Mouse (Mus musculus) ES-E14 (cell line): ENCODE measurements around the gene Itpr2. TPM values are rescaled to one million over a fixed set of nuclear protein-coding genes. Genes with fewer than 3 reads are reported as not detected.

Source experiments
- DNase-seq: peaks from one replicate; pipeline ENCODE4 v3.0.0-alpha.2; 2013; ENCODE audit warnings: low read depth, low spot score
- H3K27ac ChIP-seq: 2 replicates; pipeline ENCODE4 v1.5.1; 2012; ENCODE audit warnings: low read depth, mild to moderate bottlenecking, low read length, moderate library complexity, mixed read lengths; ENCODE audit not compliant: poor library complexity, insufficient read depth, severe bottlenecking
- H3K36me3 ChIP-seq: 2 replicates; pipeline ENCODE4 v1.6.1; 2012; ENCODE audit warnings: mild to moderate bottlenecking, low read length, moderate library complexity, mixed read lengths; ENCODE audit not compliant: control insufficient read depth, poor library complexity, insufficient read depth, severe bottlenecking
- H3K4me1 ChIP-seq, 2 experiments: fragments of 150-350 bp in 1 of 2; sonication (generic) in 1 of 2; 2 replicates each; pipeline ENCODE4 v1.6.1; 2012; ENCODE audit warnings: low read length in 2 of 2, mild to moderate bottlenecking in 1 of 2, mixed read lengths in 1 of 2; ENCODE audit not compliant: control insufficient read depth in 2 of 2, insufficient read depth in 2 of 2, poor library complexity in 1 of 2
- H3K4me3 ChIP-seq, 2 experiments: fragments of 150-350 bp in 1 of 2; sonication (generic) in 1 of 2; 2 replicates each; pipeline ENCODE4 v1.5.1; 2012; ENCODE audit warnings: low read length in 2 of 2, low read depth in 1 of 2, mild to moderate bottlenecking in 1 of 2, mixed read lengths in 1 of 2; ENCODE audit not compliant: insufficient read depth in 1 of 2, poor library complexity in 1 of 2, severe bottlenecking in 1 of 2
- H3K9ac ChIP-seq: 2 replicates; pipeline ENCODE4 v1.6.1; 2012; ENCODE audit warnings: low read depth, mild to moderate bottlenecking, low read length, mixed read lengths; ENCODE audit not compliant: poor library complexity, insufficient read depth, severe bottlenecking
- H3K9me3 ChIP-seq: fragments of 150-350 bp; sonication (generic); 2 replicates; pipeline ENCODE4 v1.6.1; 2012; ENCODE audit warnings: low read depth, mild to moderate bottlenecking, low read length; ENCODE audit not compliant: control insufficient read depth, insufficient read depth
- CHD2 ChIP-seq: IDR thresholded peaks from 2 replicates; pipeline ENCODE4 v1.6.1; 2014; ENCODE audit warnings: mild to moderate bottlenecking, low read depth, low read length, inconsistent platforms
- HCFC1 ChIP-seq: IDR thresholded peaks from 2 replicates; pipeline ENCODE4 v1.6.1; 2012; ENCODE audit warnings: low read length, inconsistent platforms, borderline replicate concordance; ENCODE audit not compliant: insufficient read depth
- MAFK ChIP-seq: IDR thresholded peaks from 2 replicates; pipeline ENCODE4 v1.6.1; 2014; ENCODE audit warnings: mild to moderate bottlenecking, low read depth, low read length, inconsistent platforms; ENCODE audit not compliant: insufficient read depth
- ZC3H11A ChIP-seq: IDR thresholded peaks from 2 replicates; pipeline ENCODE4 v1.6.1; 2012; ENCODE audit warnings: low read depth, mild to moderate bottlenecking, inconsistent platforms, low read length, borderline replicate concordance
- ZNF384 ChIP-seq: IDR thresholded peaks from 2 replicates; pipeline ENCODE4 v1.6.1; 2012; ENCODE audit warnings: low read depth, low read length, inconsistent platforms
- in situ Hi-C, 2 experiments: fragments of 600-800 bp; cut with MboI; formaldehyde crosslinking; loops; one replicate each; pipeline ENCODE4 v1.15.1; 2025; ENCODE audit warnings: low sequenced_read_pairs in 2 of 2, inconsistent platforms in 1 of 2; ENCODE audit not compliant: unreplicated experiment in 2 of 2
- total RNA-seq: library from RNA; depleted of rRNA; stranded (reverse); fragments of 300-350 nt; gene quantifications from 2 replicates; pipeline ENCODE4 v1.2.3, GENCODE M21; 2012

Gene Itpr2
- total RNA-seq, 1 experiment = 1.5 TPM

GRCm38 (mm10) chr6:146114731-146115302, 387.2 kb downstream of the Itpr2 start:
- peak; percentile 8 for DNase-seq
- no peak overlapping the region for H3K27ac ChIP-seq
- in situ Hi-C loops = no loop called here
- TF ChIP-seq ZNF384 (no peak), MAFK (no peak), CHD2 (no peak), HCFC1 (no peak), ZC3H11A (no peak)
- H3K36me3 ChIP-seq = no peaks in the 10 kb centered on the region
- no peaks in the 10 kb centered on the region; a peak in 2 of 4 replicates for H3K4me1 ChIP-seq
- H3K4me3 ChIP-seq = no peak overlapping the region
- no peak overlapping the region for H3K9ac ChIP-seq
- H3K9me3 ChIP-seq = no peaks in the 10 kb centered on the region

GRCm38 (mm10) chr6:146114071-146114470, 388.0 kb downstream of the Itpr2 start:
- no peak for DNase-seq
- H3K27ac ChIP-seq = no peak overlapping the region

GRCm38 (mm10) chr6:146113085-146113484, 388.9 kb downstream of the Itpr2 start:
- TF ChIP-seq ZC3H11A (no peak), CHD2 (no peak), ZNF384 (no peak), MAFK (no peak), HCFC1 (no peak)
- H3K4me1 ChIP-seq = no peaks in the 10 kb centered on the region; a peak in 2 of 4 replicates
- no peaks in the 10 kb centered on the region for H3K9me3 ChIP-seq
- H3K4me3 ChIP-seq = no peak overlapping the region
- H3K9ac ChIP-seq = no peak overlapping the region
- no peak for DNase-seq
- H3K36me3 ChIP-seq = no peaks in the 10 kb centered on the region
- in situ Hi-C loops = no loop called here
- no peak overlapping the region for H3K27ac ChIP-seq

More at GRCm38 (mm10) chr6:146114071-146114470, 388.0 kb downstream of the Itpr2 start:
- Histone ChIP-seq H3K9me3 (no peaks in the 10 kb centered on the region), H3K4me1 (no peaks in the 10 kb centered on the region; a peak in 2 of 4 replicates), H3K36me3 (no peaks in the 10 kb centered on the region), H3K9ac (no peak overlapping the region), H3K4me3 (no peak overlapping the region)
- TF ChIP-seq ZNF384 (no peak), HCFC1 (no peak), CHD2 (no peak)
- in situ Hi-C loops = no loop called here

- in situ Hi-C loops = no loop called here
- no peak for DNase-seq
- no peak for TF ChIP-seq MAFK
- no peak for TF ChIP-seq CHD2
- Histone ChIP-seq H3K9me3 (no peaks in the 10 kb centered on the region), H3K9ac (no peak overlapping the region), H3K4me3 (no peak overlapping the region), H3K36me3 (no peaks in the 10 kb centered on the region), H3K27ac (no peak overlapping the region), H3K4me1 (no peaks in the 10 kb centered on the region; a peak in 2 of 4 replicates)
Observed at GRCm38 (mm10) chr6:146112211-146112610, 389.8 kb downstream of the Itpr2 start.

GRCm38 (mm10) chr6:146111781-146112180, 390.2 kb downstream of the Itpr2 start:
- TF ChIP-seq ZNF384 = no peak
- no peak for TF ChIP-seq CHD2
- no peak for TF ChIP-seq HCFC1
- no peak for TF ChIP-seq ZC3H11A
- TF ChIP-seq MAFK = no peak
- H3K4me3 ChIP-seq = no peak overlapping the region
- H3K27ac ChIP-seq = no peak overlapping the region
- no peaks in the 10 kb centered on the region; a peak in 2 of 4 replicates for H3K4me1 ChIP-seq
- H3K9me3 ChIP-seq = no peaks in the 10 kb centered on the region
- H3K36me3 ChIP-seq = no peaks in the 10 kb centered on the region
- in situ Hi-C loops = no loop called here
- no peak for DNase-seq
- H3K9ac ChIP-seq = no peak overlapping the region
